Mouse (Mus musculus): ENCODE data around the gene Ppfia3. TPM values are rescaled to one million over a fixed set of nuclear protein-coding genes. Genes with fewer than 3 reads are reported as not detected.

Ppfia3 gene
- polyA plus RNA-seq, 1 experiment = not detected

GRCm38 (mm10) chr7:45337469-45337868 is 29.4 kb downstream of the Ppfia3 start:
- peaks cover 3% of the 10 kb centered on the region for H3K4me1 ChIP-seq (ENCODE audit: control insufficient read depth, insufficient read depth, low read length)
- WGBS = 26% methylated on average over 4 of the region's 4 CpGs
- H3K27ac ChIP-seq (ENCODE audit: control insufficient read depth, insufficient read depth, low read depth, low read length, poor library complexity) = no peak overlapping the region

GRCm38 (mm10) chr7:45336319-45336718 is 30.5 kb downstream of the Ppfia3 start:
- no peak for TF ChIP-seq POLR2A (IDR thresholded peaks at IDR 0.05; ENCODE audit: borderline replicate concordance, control insufficient read depth, low read depth, low read length)
- peaks cover 3% of the 10 kb centered on the region for H3K4me1 ChIP-seq (ENCODE audit: control insufficient read depth, insufficient read depth, low read length)
- H3K4me3 ChIP-seq (replicated peaks; ENCODE audit: control insufficient read depth, low read depth, low read length) = no peak overlapping the region
- H3K27ac ChIP-seq (ENCODE audit: control insufficient read depth, insufficient read depth, low read depth, low read length, poor library complexity) = no peak overlapping the region
- 57% methylated on average over 4 of the region's 4 CpGs for WGBS

More at GRCm38 (mm10) chr7:45337469-45337868, 29.4 kb downstream of the Ppfia3 start:
- no peak overlapping the region for H3K4me3 ChIP-seq (replicated peaks; ENCODE audit: control insufficient read depth, low read depth, low read length)
- no peak for TF ChIP-seq POLR2A (IDR thresholded peaks at IDR 0.05; ENCODE audit: borderline replicate concordance, control insufficient read depth, low read depth, low read length)
- no peak for TF ChIP-seq CTCF (IDR thresholded peaks at IDR 0.05; ENCODE audit: control insufficient read depth, insufficient read depth, low read length)

- 69% methylated on average over 5 of the region's 5 CpGs for WGBS
- Histone ChIP-seq H3K4me3 (replicated peaks; ENCODE audit: control insufficient read depth, low read depth, low read length) (no peak within 1 kb of the TSS), H3K4me1 (ENCODE audit: control insufficient read depth, insufficient read depth, low read length) (no peaks in the 10 kb centered on the region), H3K27ac (ENCODE audit: control insufficient read depth, insufficient read depth, low read depth, low read length, poor library complexity) (no peak within 1 kb of the TSS)
- TF ChIP-seq CTCF (IDR thresholded peaks at IDR 0.05; ENCODE audit: control insufficient read depth, insufficient read depth, low read length) (no peak), POLR2A (IDR thresholded peaks at IDR 0.05; ENCODE audit: borderline replicate concordance, control insufficient read depth, low read depth, low read length) (no peak)
Observed at GRCm38 (mm10) chr7:45335056-45335455, 31.8 kb downstream of the Ppfia3 start, which contains the start of gene Hrc. Gene Hrc, plus strand, starts transcription at chr7:45335290.

- Histone ChIP-seq H3K27ac (ENCODE audit: control insufficient read depth, insufficient read depth, low read depth, low read length, poor library complexity) (no peak overlapping the region), H3K4me3 (replicated peaks; ENCODE audit: control insufficient read depth, low read depth, low read length) (no peak overlapping the region), H3K4me1 (ENCODE audit: control insufficient read depth, insufficient read depth, low read length) (no peaks in the 10 kb centered on the region)
- TF ChIP-seq CTCF (IDR thresholded peaks at IDR 0.05; ENCODE audit: control insufficient read depth, insufficient read depth, low read length) (no peak), POLR2A (IDR thresholded peaks at IDR 0.05; ENCODE audit: borderline replicate concordance, control insufficient read depth, low read depth, low read length) (no peak)
- 83% methylated on average over 3 of the region's 3 CpGs for WGBS
Observed at GRCm38 (mm10) chr7:45334605-45335004, 32.2 kb downstream of the Ppfia3 start.

GRCm38 (mm10) chr7:45333431-45333982 is 33.3 kb downstream of the Ppfia3 start, which contains the start of gene Trpm4:
Gene Trpm4, minus strand, starts transcription at chr7:45333780.
- TF ChIP-seq CTCF (IDR thresholded peaks at IDR 0.05; ENCODE audit: control insufficient read depth, insufficient read depth, low read length) (no peak), POLR2A (IDR thresholded peaks at IDR 0.05; ENCODE audit: borderline replicate concordance, control insufficient read depth, low read depth, low read length) (peak; percentile 35; the same call in 1 of the 2 replicates)
- Histone ChIP-seq H3K27ac (ENCODE audit: control insufficient read depth, insufficient read depth, low read depth, low read length, poor library complexity) (peak within 1 kb of the TSS; percentile 17; the same call in 1 of the 2 replicates), H3K4me3 (replicated peaks; ENCODE audit: control insufficient read depth, low read depth, low read length) (peak within 1 kb of the TSS; percentile 55), H3K4me1 (ENCODE audit: control insufficient read depth, insufficient read depth, low read length) (no peaks in the 10 kb centered on the region)
- under 1% methylated on average over 38 of the region's 38 CpGs for whole genome bisulfite sequencing

GRCm38 (mm10) chr7:45332685-45333425 is 34.0 kb downstream of the Ppfia3 start:
- 11% methylated on average over 22 of the region's 22 CpGs for WGBS
- no peak overlapping the region for H3K27ac ChIP-seq (ENCODE audit: control insufficient read depth, insufficient read depth, low read depth, low read length, poor library complexity)
- no peak for TF ChIP-seq POLR2A (IDR thresholded peaks at IDR 0.05; ENCODE audit: borderline replicate concordance, control insufficient read depth, low read depth, low read length)
- TF ChIP-seq CTCF (IDR thresholded peaks at IDR 0.05; ENCODE audit: control insufficient read depth, insufficient read depth, low read length) = no peak
- H3K4me1 ChIP-seq (ENCODE audit: control insufficient read depth, insufficient read depth, low read length) = no peaks in the 10 kb centered on the region
- peak overlapping the region; percentile 55 for H3K4me3 ChIP-seq (replicated peaks; ENCODE audit: control insufficient read depth, low read depth, low read length)

- TF ChIP-seq CTCF (IDR thresholded peaks at IDR 0.05; ENCODE audit: control insufficient read depth, insufficient read depth, low read length) (no peak), POLR2A (IDR thresholded peaks at IDR 0.05; ENCODE audit: borderline replicate concordance, control insufficient read depth, low read depth, low read length) (no peak)
- no peaks in the 10 kb centered on the region for H3K4me1 ChIP-seq (ENCODE audit: control insufficient read depth, insufficient read depth, low read length)
- 85% methylated on average over 6 of the region's 6 CpGs for WGBS
- H3K4me3 ChIP-seq (replicated peaks; ENCODE audit: control insufficient read depth, low read depth, low read length) = no peak overlapping the region
- H3K27ac ChIP-seq (ENCODE audit: control insufficient read depth, insufficient read depth, low read depth, low read length, poor library complexity) = no peak overlapping the region
Observed at GRCm38 (mm10) chr7:45331502-45331901, 35.3 kb downstream of the Ppfia3 start.

GRCm38 (mm10) chr7:45328841-45329475 is 37.9 kb downstream of the Ppfia3 start:
- TF ChIP-seq POLR2A (IDR thresholded peaks at IDR 0.05; ENCODE audit: borderline replicate concordance, control insufficient read depth, low read depth, low read length) (no peak), CTCF (IDR thresholded peaks at IDR 0.05; ENCODE audit: control insufficient read depth, insufficient read depth, low read length) (no peak)
- Histone ChIP-seq H3K4me1 (ENCODE audit: control insufficient read depth, insufficient read depth, low read length) (no peaks in the 10 kb centered on the region), H3K4me3 (replicated peaks; ENCODE audit: control insufficient read depth, low read depth, low read length) (no peak overlapping the region), H3K27ac (ENCODE audit: control insufficient read depth, insufficient read depth, low read depth, low read length, poor library complexity) (no peak overlapping the region)
- WGBS = 89% methylated on average over 13 of the region's 13 CpGs

Measured in bone marrow, adult 2 months (tissue).